Mouse (Mus musculus) skeletal muscle tissue, adult 2 months (tissue): ENCODE measurements around the gene Ndufa5.
A peak's percentile ranks its signal among the peaks of the same experiment; 100 is the strongest.

Experiments used
- DNase-seq: peaks from one replicate; pipeline ENCODE4 v3.0.0-alpha.2; 2012; ENCODE audit warnings: low read depth, low spot score

Gene Ndufa5

GRCm38 (mm10) chr6:24527155-24528063, at the start of gene Ndufa5:
Gene Ndufa5, minus strand, starts transcription at chr6:24528013.
- DNase-seq: peak; percentile 98

DNA sequence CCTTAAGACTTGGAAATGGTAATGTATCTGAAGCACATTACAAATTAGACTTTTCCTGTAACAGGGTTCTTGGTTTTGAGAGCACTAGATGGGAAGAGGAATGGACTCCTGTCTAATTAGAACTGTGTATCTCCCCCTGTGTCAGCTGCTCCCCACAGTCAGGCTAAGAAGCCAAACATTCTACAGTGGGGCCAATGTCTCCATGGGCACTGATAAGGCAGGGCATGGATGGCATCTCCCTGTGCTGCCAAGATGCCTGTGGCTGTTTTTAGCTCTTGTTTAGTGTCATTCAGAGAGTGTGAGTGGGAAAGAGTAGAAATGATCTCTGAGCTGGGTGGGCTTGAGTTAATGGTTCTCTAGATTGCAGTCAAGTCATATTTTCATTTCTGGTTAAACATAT, 45.5 kb upstream of the Ndufa5 start:
- no peak for DNase-seq

DNA sequence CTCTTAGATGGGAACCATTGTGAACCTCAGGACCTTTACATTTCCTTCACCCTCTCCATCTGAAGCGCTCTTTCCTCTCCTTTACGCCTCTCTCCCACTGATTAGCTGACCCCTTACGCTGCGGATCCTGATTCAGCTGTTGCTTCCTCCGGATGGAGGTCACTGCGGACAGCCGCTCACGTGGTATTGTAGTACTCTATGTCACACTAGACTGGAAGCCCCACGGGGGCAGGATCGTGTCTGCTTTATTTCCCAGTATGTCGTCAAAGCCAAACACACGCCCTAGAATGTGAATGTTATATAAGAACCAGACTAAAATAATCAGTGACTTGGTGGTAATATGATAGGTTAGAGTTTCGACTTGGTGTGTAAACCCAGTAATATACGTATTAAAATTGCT, 44.6 kb upstream of the Ndufa5 start:
- DNase-seq: no peak

DNA sequence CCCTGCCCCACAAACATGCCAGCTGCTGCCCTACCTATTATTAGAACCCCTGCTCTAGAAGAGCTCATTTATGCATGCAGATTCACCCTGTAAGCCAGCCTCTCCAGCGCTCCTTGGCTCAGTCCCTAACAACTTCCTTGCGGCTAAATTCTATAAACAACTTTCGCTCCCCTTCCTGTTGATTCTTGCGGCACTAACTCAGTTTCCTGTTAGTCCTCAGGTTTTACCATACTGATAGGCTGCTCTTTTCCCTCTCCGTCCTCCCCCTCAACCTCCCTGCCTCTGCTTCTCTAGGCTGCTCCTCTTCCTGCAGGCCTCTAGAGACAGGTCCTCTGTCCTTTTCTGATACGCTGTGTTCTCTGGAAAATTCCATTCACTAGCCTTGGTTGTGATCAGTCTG, 43.3 kb upstream of the Ndufa5 start:
- no peak for DNase-seq

DNA sequence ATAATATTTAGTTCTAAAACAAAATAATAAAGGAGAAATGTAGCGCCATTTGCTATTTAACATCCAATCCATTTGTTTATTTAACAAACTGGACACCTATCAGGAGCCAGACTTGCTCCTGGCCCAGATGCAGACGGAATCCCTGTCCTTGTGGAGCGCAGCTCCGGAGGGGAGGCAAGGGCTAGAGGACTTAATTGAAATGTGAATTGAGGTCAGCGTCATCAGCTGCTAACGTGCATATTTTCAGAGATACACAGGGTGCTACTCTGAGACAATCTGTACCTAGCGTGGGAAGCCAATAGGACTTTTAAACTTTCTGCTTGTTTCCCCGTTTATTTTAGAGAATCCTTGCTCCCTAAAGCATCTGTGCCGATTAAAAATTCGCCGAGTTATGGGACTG, 42.5 kb upstream of the Ndufa5 start:
- DNase-seq: no peak

- DNase-seq: no peak
Measured at GRCm38 (mm10) chr6:24569711-24570110, 41.9 kb upstream of the Ndufa5 start.

- no peak for DNase-seq
Measured at GRCm38 (mm10) chr6:24568963-24569362, 41.1 kb upstream of the Ndufa5 start.

DNA sequence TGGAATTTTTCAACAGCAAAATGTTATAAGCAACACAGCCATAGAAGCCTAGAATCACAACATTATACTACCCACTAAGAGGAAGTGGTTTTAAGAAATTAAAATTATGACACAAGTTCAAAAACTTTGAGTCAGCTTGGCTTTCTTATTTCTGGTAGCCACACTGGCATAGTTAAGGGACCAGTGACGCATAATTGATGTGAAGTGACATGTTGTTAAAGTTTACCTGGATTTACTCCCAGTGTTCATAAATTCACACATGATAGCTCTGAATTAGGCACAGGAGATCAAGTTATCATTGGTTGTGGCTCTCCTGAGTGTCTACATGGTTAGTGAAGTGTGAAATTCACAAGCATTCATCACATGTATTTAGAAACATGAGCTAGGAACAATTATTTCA, 37.1 kb upstream of the Ndufa5 start:
- DNase-seq: no peak

- no peak for DNase-seq
Measured at GRCm38 (mm10) chr6:24564081-24564480, 36.3 kb upstream of the Ndufa5 start.

DNA sequence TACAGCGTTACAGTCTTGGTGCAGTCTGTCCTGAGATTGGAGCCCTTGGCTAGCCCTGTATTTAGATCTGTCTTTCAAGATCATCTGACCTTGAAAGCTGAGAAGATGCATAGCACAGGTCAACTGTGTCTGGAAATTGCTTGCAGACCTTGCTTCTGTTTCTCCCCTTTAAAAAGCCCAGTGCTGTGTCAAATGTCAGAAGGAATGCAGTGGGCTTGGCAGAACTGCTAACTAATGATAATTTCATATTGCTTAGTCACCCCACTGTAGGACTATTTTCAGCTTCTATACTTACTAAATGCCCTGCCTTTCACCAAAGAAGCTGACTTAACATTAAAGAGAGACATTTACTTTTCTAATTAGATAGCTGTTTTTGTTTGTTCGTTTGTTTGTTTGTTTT, 27.7 kb upstream of the Ndufa5 start:
- DNase-seq: peak; percentile 80

DNA sequence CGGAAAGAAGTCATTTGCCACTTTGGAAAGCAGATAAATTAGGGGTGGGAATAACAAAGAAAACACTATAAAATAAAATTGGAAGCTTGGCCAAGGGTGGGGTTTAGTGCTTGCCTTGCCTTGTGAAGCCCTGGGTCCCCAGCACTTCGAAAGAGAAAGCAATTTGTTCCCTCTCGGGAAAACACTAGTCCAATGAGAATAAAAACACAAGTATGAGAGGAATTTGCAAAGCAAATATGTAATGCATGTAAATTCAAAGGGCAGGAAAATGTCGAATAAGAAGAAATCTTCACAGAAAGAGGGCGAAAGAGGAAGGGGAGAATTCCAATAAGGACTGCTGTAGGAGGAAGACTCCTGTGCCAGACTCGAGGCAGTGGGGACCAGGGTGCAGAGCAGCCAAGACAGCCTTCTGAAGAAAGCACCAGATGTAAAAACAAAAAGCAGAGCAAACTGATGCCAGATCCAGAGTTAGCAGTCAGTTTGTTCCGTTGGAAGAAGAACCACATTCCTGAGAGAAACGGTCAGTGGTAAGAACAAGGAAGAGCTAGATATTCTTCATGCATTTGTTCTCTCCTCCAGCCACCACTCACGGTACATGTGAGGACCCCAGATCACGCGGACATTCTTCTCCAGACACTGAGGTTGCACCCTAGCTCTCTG, 26.7 kb upstream of the Ndufa5 start:
- peak; percentile 72 for DNase-seq

- DNase-seq: no peak
Measured at GRCm38 (mm10) chr6:24552046-24552445, 24.2 kb upstream of the Ndufa5 start.

- no peak for DNase-seq
Measured at GRCm38 (mm10) chr6:24549801-24550200, 22.0 kb upstream of the Ndufa5 start.

GRCm38 (mm10) chr6:24546716-24547420, 19.1 kb upstream of the Ndufa5 start:
- DNase-seq: no peak

DNA sequence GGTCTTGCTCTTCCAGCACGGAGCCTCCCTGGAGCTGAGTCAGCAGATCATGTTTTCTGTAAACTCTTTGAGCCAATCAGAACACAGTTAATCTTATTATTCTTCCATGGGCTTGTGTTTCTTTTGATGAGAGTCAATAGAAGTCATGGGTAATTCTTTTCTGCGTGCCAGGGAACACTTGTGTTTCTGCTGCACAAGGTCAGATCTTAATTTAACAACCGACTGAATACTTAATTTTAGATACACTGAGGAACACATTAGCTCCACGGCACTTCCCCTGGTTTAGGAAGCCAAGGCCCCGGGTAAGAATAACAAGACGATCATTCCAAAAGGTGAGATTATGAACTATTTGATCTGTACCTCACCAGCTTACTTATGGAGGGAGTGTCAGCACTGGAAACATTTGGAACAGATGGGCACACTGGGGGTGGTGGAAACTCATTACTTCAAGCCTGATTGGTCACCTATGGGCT, 15.3 kb upstream of the Ndufa5 start:
- DNase-seq: no peak

GRCm38 (mm10) chr6:24542393-24542792, 14.6 kb upstream of the Ndufa5 start:
- no peak for DNase-seq

- no peak for DNase-seq
Measured at GRCm38 (mm10) chr6:24540106-24540505, 12.3 kb upstream of the Ndufa5 start.

DNA sequence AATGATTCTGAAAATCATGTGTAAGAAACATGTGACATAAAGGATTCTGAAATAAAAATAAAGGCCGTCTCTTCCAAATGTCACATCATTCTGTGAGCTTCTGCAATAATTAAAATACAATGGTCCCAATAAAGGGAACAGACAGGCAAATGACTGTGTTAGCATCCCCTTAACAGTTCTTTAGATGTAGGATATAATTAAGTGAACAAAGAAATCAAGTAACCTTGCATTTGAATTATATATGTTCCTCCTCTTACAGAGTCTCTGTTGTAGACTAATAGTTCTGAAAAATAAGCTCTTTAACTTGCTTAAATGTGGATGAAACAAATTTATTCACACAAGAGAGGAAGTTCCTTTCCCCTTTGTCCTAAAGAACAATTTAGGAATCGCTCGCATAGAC, 10.6 kb upstream of the Ndufa5 start:
- DNase-seq: no peak

DNA sequence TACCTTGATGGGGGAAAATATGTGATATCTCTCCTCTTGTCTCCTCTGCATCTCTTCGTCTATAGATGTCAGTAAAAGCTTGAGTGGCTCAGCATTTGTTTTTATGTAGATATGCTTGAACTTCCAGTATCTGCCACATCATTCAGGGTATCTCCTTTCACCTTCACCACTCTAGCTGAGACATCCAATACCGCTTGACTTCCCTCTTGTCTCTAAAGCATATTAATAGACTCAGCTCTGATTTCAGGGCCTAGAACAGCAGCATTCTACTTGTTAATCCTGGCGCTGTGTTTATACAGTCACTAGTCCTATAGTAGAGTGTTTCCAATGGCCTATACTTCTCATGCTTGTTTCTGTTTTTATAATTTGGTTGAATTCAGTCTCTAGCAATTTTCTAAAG, 5.0 kb upstream of the Ndufa5 start:
- DNase-seq: peak; percentile 79

DNA sequence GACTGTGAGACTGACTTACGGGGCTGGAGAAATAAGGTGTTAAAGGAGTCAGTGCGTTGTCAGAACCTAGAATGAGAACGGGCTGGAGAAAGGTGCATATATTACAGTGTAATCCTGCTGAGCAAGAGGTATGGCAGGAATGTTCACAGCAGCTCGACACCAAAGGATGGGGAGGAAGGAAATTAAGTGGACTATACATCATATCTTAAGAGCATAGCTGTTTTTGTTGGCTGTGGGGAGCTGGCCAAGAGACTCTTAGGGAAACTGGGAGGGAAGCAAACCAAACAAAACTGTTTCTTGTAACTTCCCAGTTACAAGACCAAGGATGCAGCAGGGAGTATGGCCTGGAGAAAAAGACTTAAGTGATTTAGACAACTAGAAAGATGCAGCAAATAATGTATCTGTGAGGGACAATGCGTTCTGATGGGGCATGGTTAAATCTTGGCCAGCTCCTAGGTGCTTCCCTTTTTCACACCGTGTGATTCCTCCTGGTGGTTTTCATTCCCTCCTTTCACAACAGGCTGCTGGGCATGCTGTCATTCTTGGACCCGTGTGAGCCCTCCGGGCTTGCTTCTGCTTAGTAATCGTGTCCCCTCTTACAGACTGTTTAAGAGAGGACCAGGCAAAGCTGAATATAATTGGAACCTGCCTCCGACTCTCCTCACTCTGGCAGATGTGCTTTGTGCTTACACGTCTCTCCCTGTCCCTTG, 3.1 kb upstream of the Ndufa5 start:
- DNase-seq: no peak

GRCm38 (mm10) chr6:24530166-24530565, 2.4 kb upstream of the Ndufa5 start:
- DNase-seq: no peak

DNA sequence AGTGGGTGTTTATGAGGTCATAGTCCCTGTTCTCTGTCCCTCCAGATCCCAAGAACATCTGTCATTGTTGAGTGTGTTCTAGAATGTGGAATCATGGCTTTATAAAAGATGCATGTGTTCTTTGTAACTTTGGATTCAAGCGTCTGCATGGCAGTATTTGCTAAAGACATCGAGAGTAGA, 141 bp upstream of the Ndufa5 start, which contains the start of gene Asb15:
Gene Asb15 (plus strand): TSS at position 81 of the 180 bp plus-strand sequence.
- no peak for DNase-seq
